Mouse (Mus musculus): Measurements from ENCODE around the gene Camk2g. TPM values are rescaled to one million over a fixed set of nuclear protein-coding genes. Genes with fewer than 3 reads are reported as not detected.

The Camk2g gene
- total and polyA plus RNA-seq, 3 experiments = 14.1 to 27.1 TPM; not detected in 1

GRCm38 (mm10) chr14:20827061-20827460 lies 33.2 kb upstream of the Camk2g start:
- Histone ChIP-seq H3K9ac (ENCODE audit: control insufficient read depth, low read depth, low read length, poor library complexity, severe bottlenecking) (no peak overlapping the region), H3K79me2 (ENCODE audit: control insufficient read depth, insufficient read depth, low read length, poor library complexity) (no peaks in the 10 kb centered on the region), H3K4me1 (ENCODE audit: control insufficient read depth in 1 of 2, insufficient read depth in 2 of 2, low read length in 2 of 2) (peaks cover 2 to 8% of the 10 kb centered on the region in 2 experiments; a peak in 3 of 4 replicates), H3K9me3 (replicated peaks; ENCODE audit: insufficient read depth, low read length) (no peaks in the 10 kb centered on the region), H3K27me3 (ENCODE audit: control insufficient read depth in 1 of 2, insufficient read depth in 2 of 2, low read length in 2 of 2) (peaks cover 1 to 2% of the 10 kb centered on the region in 2 experiments; a peak in 3 of 4 replicates), H3K36me3 (ENCODE audit: control insufficient read depth in 1 of 2, insufficient read depth in 2 of 2, low read length in 2 of 2) (peaks cover 0 to 4% of the 10 kb centered on the region in 2 experiments; a peak in 1 of 4 replicates), H3K4me3 (ENCODE audit: control insufficient read depth in 1 of 2, insufficient read depth in 1 of 2, low read depth in 2 of 2, low read length in 2 of 2) (no peak overlapping the region), H3K27ac (ENCODE audit: control insufficient read depth, low read depth, low read length) (no peak overlapping the region)
- TF ChIP-seq E2F4 (IDR thresholded peaks at IDR 0.05; ENCODE audit: borderline replicate concordance, low read depth, low read length) = no peak
- no peak for TF ChIP-seq MEF2A (IDR thresholded peaks at IDR 0.05; ENCODE audit: extremely low read depth, insufficient replicate concordance, low read depth, low read length, poor library complexity, severe bottlenecking)
- no peak for TF ChIP-seq USF1 (IDR thresholded peaks at IDR 0.05; ENCODE audit: low read depth, low read length)
- TF ChIP-seq EP300 (IDR thresholded peaks at IDR 0.05; ENCODE audit: low read depth in 1 of 2, low read length in 2 of 2) = no peak
- no peak for TF ChIP-seq UBTF (IDR thresholded peaks at IDR 0.05; ENCODE audit: borderline replicate concordance, insufficient read depth, low read depth, low read length)
- no peak for TF ChIP-seq ELF1 (IDR thresholded peaks at IDR 0.05; ENCODE audit: low read depth, low read length)
- no peak for TF ChIP-seq JUND (IDR thresholded peaks at IDR 0.05; ENCODE audit: low read depth, low read length)
- no peak for DNase-seq (ENCODE audit: low read depth, low spot score)

GRCm38 (mm10) chr14:20825516-20825915 lies 31.6 kb upstream of the Camk2g start:
- no peak overlapping the region for H3K9ac ChIP-seq (ENCODE audit: control insufficient read depth, low read depth, low read length, poor library complexity, severe bottlenecking)
- H3K9me3 ChIP-seq (replicated peaks; ENCODE audit: insufficient read depth, low read length) = no peaks in the 10 kb centered on the region
- H3K27me3 ChIP-seq (ENCODE audit: control insufficient read depth in 1 of 2, insufficient read depth in 2 of 2, low read length in 2 of 2) = peaks cover 3 to 5% of the 10 kb centered on the region in 2 experiments; a peak in 3 of 4 replicates
- DNase-seq (ENCODE audit: low read depth, low spot score) = no peak
- H3K4me3 ChIP-seq (ENCODE audit: control insufficient read depth in 1 of 2, insufficient read depth in 1 of 2, low read depth in 2 of 2, low read length in 2 of 2) = no peak overlapping the region
- H3K27ac ChIP-seq (ENCODE audit: control insufficient read depth, low read depth, low read length) = no peak overlapping the region
- H3K79me2 ChIP-seq (ENCODE audit: control insufficient read depth, insufficient read depth, low read length, poor library complexity) = no peaks in the 10 kb centered on the region
- peaks cover 0 to 4% of the 10 kb centered on the region in 2 experiments; a peak in 1 of 4 replicates for H3K36me3 ChIP-seq (ENCODE audit: control insufficient read depth in 1 of 2, insufficient read depth in 2 of 2, low read length in 2 of 2)
- TF ChIP-seq MYB (IDR thresholded peaks at IDR 0.05; ENCODE audit: low read depth, low read length) (no peak), USF2 (IDR thresholded peaks at IDR 0.05; ENCODE audit: borderline replicate concordance in 1 of 2, insufficient read depth in 1 of 2, low read depth in 1 of 2, low read length in 2 of 2) (no peak), CTCF (IDR thresholded peaks at IDR 0.05 in 2 of 3, conservative IDR thresholded peaks at IDR 0.05 in 1 of 3; ENCODE audit: control insufficient read depth in 1 of 3, insufficient read depth in 1 of 3, low read depth in 2 of 3, low read length in 3 of 3, poor library complexity in 1 of 3, severe bottlenecking in 1 of 3) (no peak), KAT2A (conservative IDR thresholded peaks at IDR 0.05; ENCODE audit: low read depth, low read length) (no peak), GABPA (IDR thresholded peaks at IDR 0.05; ENCODE audit: low read depth, low read length) (no peak), JUND (IDR thresholded peaks at IDR 0.05; ENCODE audit: low read depth, low read length) (no peak), MAFK (IDR thresholded peaks at IDR 0.05; ENCODE audit: borderline replicate concordance, low read depth, low read length) (no peak), E2F4 (IDR thresholded peaks at IDR 0.05; ENCODE audit: borderline replicate concordance, low read depth, low read length) (no peak), SIN3A (IDR thresholded peaks at IDR 0.05; ENCODE audit: low read length) (no peak), BHLHE40 (IDR thresholded peaks at IDR 0.05; ENCODE audit: borderline replicate concordance, low read depth, low read length) (no peak), SMC3 (IDR thresholded peaks at IDR 0.05; ENCODE audit: low read depth, low read length) (no peak), NELFE (IDR thresholded peaks at IDR 0.05; ENCODE audit: low read depth, low read length) (no peak), EP300 (IDR thresholded peaks at IDR 0.05; ENCODE audit: low read depth in 1 of 2, low read length in 2 of 2) (no peak), MAZ (IDR thresholded peaks at IDR 0.05; ENCODE audit: low read depth, low read length) (no peak), HCFC1 (IDR thresholded peaks at IDR 0.05; ENCODE audit: low read depth, low read length) (no peak), ZNF384 (IDR thresholded peaks at IDR 0.05; ENCODE audit: low read depth, low read length) (no peak)
- H3K4me1 ChIP-seq (ENCODE audit: control insufficient read depth in 1 of 2, insufficient read depth in 2 of 2, low read length in 2 of 2) = peaks cover 2 to 4% of the 10 kb centered on the region in 2 experiments; a peak in 3 of 4 replicates
